Mouse (Mus musculus): ENCODE data around the gene Dcun1d4.
"Not testable (repeated sequence)": the region's sequence is repeated elsewhere in the genome, so short reads cannot be mapped to it uniquely, and the experiment has no call there.

Gene Dcun1d4

GRCm38 (mm10) chr5:73545641-73546040, 64.8 kb downstream of the Dcun1d4 start:
- no peak for DNase-seq (ENCODE audit: low spot score in 2 of 2)

GRCm38 (mm10) chr5:73547252-73547651, 66.5 kb downstream of the Dcun1d4 start:
- DNase-seq (ENCODE audit: low spot score in 2 of 2): no peak

- DNase-seq (ENCODE audit: low spot score in 2 of 2): no peak
Observed at GRCm38 (mm10) chr5:73548237-73548636, 67.4 kb downstream of the Dcun1d4 start.

- no peak for DNase-seq (ENCODE audit: low spot score in 2 of 2)
Observed at GRCm38 (mm10) chr5:73548838-73549237, 68.0 kb downstream of the Dcun1d4 start.

GRCm38 (mm10) chr5:73551836-73552235, 71.0 kb downstream of the Dcun1d4 start:
- no peak for DNase-seq (ENCODE audit: low spot score in 2 of 2)

- DNase-seq (ENCODE audit: low spot score in 2 of 2): no peak
Observed at GRCm38 (mm10) chr5:73553903-73554302, 73.1 kb downstream of the Dcun1d4 start.

- no peak for DNase-seq (ENCODE audit: low spot score in 2 of 2)
Observed at GRCm38 (mm10) chr5:73555096-73555852, 74.5 kb downstream of the Dcun1d4 start.

GRCm38 (mm10) chr5:73556733-73557425, 76.1 kb downstream of the Dcun1d4 start:
- DNase-seq (ENCODE audit: low spot score in 2 of 2): no peak

GRCm38 (mm10) chr5:73558756-73559155, 78.0 kb downstream of the Dcun1d4 start:
- DNase-seq (ENCODE audit: low spot score in 2 of 2): no peak

- no peak for DNase-seq (ENCODE audit: low spot score in 2 of 2)
Observed at GRCm38 (mm10) chr5:73564038-73564437, 83.2 kb downstream of the Dcun1d4 start.

GRCm38 (mm10) chr5:73566119-73566518, 85.3 kb downstream of the Dcun1d4 start:
- no peak for DNase-seq (ENCODE audit: low spot score in 2 of 2)

- no peak for DNase-seq (ENCODE audit: low spot score in 2 of 2)
Observed at GRCm38 (mm10) chr5:73566892-73567291, 86.1 kb downstream of the Dcun1d4 start.

- no peak for DNase-seq (ENCODE audit: low spot score in 2 of 2)
Observed at GRCm38 (mm10) chr5:73569181-73569580, 88.4 kb downstream of the Dcun1d4 start.

- DNase-seq (ENCODE audit: low spot score in 2 of 2): no peak
Observed at GRCm38 (mm10) chr5:73571395-73572156, 90.8 kb downstream of the Dcun1d4 start.

- DNase-seq (ENCODE audit: low spot score in 2 of 2): no peak
Observed at GRCm38 (mm10) chr5:73572846-73573245, 92.0 kb downstream of the Dcun1d4 start.

GRCm38 (mm10) chr5:73573789-73574188, 93.0 kb downstream of the Dcun1d4 start:
- DNase-seq (ENCODE audit: low spot score in 2 of 2): no peak

- no peak for DNase-seq (ENCODE audit: low spot score in 2 of 2)
Observed at GRCm38 (mm10) chr5:73574616-73575015, 93.8 kb downstream of the Dcun1d4 start.

- DNase-seq (ENCODE audit: low spot score in 2 of 2): peak in 1 of 2 experiments; percentile 54
Observed at GRCm38 (mm10) chr5:73576708-73577107, 95.9 kb downstream of the Dcun1d4 start.

- no peak for DNase-seq (ENCODE audit: low spot score in 2 of 2)
Observed at GRCm38 (mm10) chr5:73578131-73578530, 97.3 kb downstream of the Dcun1d4 start.

GRCm38 (mm10) chr5:73584011-73584410, 103.2 kb downstream of the Dcun1d4 start:
- not testable (repeated sequence) for DNase-seq (ENCODE audit: low spot score in 2 of 2)

GRCm38 (mm10) chr5:73585212-73586115, 104.7 kb downstream of the Dcun1d4 start:
- DNase-seq (ENCODE audit: low spot score in 2 of 2): no peak

Measured in left cerebral cortex, adult 9 months (tissue).